Mouse (Mus musculus) megakaryocyte progenitor cell, adult 5-6 weeks (primary cell): ENCODE results near the gene Map3k19. TPM values are rescaled to one million over a fixed set of nuclear protein-coding genes. Genes with fewer than 3 reads are reported as not detected.

Source experiments
- ATAC-seq: replicated peaks from 2 replicates; pipeline ENCODE4 v1.8.0; 2016; ENCODE audit warnings: mild to moderate bottlenecking, moderate TSS enrichment, inconsistent platforms; ENCODE audit not compliant: poor library complexity
- total RNA-seq, 2 experiments: library from RNA; stranded (forward) in 1 of 2; stranded (reverse) in 1 of 2; fragments of 157-497, 149-512 nt in 1 of 2; fragments of 200-1000 nt in 1 of 2; gene quantifications; 2 replicates each; pipeline versions ENCODE4 v1.2.3 to v1.2.4; 2015 to 2017

Map3k19 gene
- total RNA-seq, 2 experiments from 2014 or later = 0.35 TPM; not detected in 1

DNA sequence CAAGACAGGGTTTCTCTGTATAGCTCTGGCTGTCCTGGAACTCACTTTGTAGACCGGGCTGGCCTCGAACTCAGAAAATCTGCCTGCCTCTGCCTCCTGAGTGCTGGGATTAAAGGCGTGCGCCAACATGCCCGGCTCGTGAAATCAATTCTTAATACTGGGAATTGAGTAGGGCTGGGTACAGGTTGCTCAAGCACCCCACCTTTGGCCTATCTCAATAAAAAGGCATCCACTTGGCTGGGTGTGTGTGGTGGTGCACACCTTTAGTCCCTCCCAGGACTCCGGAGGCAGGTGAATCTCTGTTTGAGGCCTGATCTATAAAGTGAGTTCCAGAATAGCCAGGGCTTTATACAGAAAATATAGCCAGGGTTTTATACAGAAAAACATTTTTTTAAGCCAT, 46.2 kb downstream of the Map3k19 start:
- no peak for ATAC-seq

DNA sequence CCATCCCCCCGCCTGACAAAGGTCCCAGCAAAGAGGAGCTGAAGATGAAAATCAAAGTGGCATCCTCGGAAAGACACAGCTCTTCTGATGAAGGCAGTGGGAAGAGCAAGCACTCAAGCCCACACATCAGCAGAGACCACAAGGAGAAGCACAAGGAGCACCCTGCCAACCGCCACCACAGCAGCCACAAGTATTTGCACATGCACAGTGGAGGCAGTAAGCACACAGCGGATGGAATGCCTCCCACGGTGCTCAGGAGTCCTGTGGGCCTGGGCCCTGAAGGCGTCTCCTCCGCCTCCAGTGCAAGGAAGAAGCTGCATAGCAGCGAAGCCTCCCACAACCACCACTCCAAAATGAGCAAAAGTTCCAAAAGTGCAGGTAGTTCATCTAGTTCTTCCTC, 51.9 kb downstream of the Map3k19 start:
- no peak for ATAC-seq

DNA sequence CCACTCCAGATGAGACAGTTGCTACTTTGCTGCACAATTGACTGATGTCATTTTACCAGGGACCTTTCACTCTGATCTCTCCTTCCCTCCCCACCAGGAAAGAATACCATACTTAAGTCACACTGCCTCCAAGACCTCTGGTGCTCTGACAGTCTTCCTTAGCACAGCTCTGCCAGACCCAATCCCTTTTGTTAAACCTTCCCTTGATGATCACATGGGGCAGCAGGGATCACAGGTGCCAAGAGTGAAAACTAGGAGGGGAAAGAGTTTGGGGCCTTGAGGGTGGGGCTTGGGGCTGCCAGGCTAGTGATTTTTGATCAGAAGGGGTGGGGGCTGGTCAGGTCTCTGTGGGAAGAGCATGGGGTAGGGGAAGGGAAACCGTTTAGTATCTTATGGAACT, 58.1 kb downstream of the Map3k19 start:
- no peak for ATAC-seq

DNA sequence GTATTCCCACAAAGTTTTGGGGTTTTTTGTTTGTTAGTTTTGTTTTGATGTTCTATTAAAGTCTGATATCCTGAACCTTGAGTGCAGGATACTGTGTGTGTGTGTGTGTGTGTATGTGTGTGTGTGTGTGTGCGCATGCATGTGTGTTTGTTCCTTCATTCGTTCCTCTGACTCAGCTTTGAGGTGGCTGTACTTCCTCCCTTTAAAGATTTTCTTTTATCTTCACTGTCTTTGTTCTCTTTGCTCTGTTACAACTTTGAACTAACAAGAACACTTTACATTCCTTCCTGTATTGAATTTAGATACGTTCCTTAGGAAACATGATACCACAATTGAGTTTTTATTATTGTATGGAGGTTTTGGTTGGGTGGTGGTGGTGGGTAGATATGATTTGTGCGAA, 58.5 kb downstream of the Map3k19 start:
- no peak for ATAC-seq

DNA sequence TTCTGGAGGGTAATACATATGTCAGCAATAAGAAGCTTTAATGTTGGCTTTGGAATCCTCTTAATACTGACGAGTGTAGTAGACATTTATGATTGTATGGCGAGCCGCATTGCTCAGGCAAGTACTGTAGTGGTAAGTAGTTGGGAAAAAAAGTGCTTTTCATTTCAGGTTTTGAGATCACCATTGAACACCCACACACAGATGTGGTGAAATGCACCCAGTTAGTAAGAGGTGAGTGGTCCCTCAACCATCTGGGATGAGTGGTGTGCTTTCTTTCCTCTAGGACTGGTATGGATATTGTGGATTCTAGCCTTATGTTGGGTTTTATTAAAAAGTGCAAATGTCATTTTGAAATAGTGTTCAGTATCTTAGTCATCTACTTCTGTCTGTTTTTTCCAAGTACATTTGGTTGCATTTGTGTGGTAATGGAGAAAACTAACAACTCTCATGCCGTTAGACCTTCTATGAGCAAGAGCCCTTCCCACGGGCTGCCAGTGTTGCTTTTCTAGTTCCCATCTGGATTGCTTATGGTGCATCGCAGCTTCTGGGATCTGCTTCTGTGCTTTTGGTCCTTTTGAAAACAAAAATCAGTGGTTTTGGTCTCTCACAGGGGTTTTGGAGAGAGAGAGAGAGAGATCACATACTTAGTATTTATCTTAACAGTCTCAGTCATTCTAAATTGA, 59.6 kb downstream of the Map3k19 start:
- ATAC-seq = no peak

DNA sequence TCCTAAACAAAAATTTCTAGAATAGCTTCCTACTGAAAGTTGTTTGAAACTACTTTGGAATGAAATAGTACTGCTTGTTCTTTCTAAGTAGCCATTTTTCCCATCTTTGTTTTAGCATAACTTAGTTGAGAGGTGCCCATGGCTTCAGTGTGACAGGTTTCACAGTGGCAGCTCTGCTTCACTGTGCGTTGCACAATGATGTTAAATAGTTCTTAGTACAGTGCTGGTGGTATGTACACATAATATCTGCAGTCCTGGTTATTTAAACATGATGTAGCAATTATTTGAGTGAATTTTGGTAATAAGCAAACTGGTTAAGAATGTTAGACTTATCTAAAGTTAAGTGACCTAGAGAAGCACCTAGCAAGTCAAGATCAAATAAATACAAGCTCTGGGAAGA, 61.4 kb downstream of the Map3k19 start:
- no peak for ATAC-seq

DNA sequence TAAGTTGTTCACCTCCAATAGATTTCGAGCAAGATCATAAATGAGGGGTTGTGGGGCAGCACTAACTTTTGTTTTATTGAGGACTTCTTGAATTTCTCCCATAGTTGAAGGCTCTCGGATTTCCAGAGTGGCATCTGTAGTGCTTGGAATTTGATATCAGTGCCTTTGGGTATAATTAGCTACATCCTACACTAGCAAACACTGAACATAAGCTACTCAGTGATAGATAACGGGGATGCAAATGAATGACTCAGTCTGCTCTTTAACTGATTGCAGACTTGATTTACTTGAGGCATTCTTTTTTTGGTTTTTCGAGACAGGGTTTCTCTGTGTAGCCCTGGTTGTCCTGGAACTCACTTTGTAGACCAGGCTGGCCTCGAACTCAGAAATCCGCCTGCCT, 65.9 kb downstream of the Map3k19 start:
- ATAC-seq = no peak

DNA sequence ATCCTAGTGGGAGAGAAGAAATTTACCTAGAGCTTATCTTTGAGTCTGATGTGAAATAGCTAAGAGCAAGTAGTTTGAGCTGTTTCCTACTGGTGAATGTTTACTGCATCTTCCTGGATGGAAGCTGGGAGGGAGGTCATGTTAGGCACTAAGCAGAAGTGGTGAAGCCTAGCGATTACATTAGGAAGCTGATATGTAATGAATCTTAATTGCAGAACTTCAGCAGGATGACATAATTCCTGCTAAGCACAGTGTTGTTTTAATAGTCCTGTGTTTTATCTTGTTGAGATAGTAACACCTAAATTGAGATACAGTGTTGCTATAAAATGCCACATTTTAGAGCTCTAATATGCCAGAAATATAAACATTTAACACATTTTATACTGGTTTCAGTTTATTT, 68.9 kb downstream of the Map3k19 start:
- peak; percentile 83 for ATAC-seq

DNA sequence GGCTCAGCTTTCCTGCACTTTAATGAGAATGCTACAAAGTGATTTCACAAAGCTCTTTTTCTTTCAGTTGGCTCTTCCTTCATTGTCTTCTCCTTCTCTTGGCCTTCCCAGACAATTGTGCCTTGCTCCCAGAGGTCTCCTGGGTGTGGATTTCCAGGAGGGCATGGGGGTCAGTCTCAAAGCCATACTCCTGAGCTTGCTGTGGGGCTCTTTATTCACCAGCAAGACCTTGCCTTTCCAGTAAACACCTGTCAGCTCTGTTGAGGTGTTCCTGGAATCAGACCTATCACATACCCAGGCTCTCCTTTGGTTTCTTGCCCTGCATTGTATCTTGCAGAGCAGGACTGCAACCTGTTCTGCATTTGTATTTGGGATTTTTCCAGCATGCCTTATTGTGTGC, 71.0 kb downstream of the Map3k19 start:
- ATAC-seq = no peak

DNA sequence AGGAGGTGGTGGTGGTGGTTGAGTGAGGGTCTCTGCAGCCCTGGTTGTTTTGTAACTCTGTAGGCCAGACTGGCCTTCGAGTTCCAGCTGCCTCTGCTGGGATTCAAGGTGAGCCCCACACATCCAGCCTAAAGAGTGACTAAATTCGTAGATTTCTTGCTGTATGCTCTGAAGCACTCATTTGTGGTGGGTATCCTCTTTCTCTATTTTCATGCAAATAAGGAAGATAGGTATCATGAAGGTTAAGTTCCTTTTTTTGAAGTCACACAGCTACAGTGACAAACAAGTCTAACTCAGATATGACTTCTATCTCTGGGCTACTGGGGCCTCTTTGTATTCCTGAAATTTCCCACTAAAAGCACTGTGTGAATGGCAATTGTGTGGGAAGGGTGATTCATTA, 74.0 kb downstream of the Map3k19 start:
- peak; percentile 40 for ATAC-seq

DNA sequence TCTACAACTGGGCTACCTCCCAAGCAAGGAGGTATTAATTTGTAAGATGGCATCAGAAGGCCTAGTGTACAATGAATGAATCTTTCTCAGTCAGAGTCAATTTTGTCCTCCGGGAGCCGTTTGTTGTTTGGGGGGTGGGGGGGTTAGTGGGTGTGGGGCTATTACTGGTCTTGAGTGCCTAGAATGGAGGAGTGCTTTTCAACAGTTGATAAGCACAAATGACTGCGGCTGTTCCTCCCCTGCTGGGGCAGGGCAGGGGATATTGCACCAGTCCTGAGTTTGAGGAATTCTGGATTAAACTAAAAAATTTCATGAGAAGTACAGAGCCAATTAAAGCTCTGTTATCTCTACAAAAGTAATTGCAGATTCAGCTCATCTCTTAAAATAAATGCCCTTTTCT, 74.7 kb downstream of the Map3k19 start:
- ATAC-seq = peak; percentile 40

DNA sequence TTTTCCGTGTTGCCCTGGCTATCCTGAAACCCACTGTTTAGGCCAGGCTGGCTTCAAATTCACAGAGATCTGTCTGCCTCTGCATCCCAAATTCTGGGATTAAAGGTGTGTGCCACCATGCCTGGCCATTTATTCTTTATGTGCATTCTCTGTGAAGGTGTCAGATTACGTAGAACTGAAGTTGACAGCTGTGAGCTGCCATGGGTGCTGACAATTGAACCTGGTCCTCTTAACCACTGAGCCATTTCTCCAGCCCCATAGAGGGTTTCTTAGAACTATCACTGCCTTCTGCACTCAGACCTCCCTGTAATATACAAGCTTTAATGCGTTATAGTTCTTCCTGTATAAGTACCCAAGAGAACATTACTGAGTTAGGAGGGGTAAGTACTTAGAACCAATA, 76.2 kb downstream of the Map3k19 start:
- ATAC-seq = no peak

DNA sequence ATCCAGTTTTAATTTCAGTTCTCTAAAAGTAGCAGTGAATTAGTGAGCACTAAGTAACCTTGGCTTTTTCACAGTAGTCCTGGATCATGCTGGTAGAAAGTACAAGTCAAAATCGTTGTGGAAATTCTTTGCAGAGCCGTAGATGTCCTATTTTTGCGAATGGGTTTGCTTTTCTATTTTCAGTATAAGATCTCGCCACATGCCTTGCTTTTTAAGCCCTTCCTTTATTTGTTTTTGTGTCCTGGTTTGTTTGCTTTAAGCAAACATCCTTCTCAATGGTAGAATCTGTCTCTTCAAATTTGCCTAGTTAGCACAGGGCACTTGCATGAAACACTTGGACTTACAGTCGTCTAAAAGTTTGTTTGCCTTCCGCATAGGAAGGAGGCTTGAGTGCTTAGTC, 78.6 kb downstream of the Map3k19 start:
- ATAC-seq = no peak

DNA sequence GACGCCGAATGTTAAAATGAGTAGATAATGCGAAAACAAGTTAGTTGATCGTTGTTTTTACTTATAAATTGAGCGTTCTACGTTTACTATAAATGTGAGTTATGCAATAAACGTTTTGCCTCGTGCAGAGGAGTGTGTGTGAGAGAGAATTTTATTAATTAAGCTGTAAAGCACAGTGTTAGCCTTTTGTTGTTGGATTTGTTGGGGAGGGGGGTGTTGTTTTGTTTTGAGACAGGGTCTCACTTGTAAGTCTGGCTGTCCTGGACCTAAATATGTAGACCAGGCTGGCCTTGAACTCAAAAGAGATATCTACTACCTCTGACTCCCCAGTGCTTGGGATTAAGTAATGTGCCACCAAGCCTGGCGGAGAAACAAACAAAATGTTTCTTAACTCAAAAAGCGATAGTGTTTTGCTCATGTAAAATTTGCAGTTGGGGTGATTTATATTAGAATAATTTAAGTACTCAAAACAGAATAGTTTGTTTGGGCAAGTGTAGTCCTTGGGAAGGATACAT, 79.6 kb downstream of the Map3k19 start:
- ATAC-seq = no peak

DNA sequence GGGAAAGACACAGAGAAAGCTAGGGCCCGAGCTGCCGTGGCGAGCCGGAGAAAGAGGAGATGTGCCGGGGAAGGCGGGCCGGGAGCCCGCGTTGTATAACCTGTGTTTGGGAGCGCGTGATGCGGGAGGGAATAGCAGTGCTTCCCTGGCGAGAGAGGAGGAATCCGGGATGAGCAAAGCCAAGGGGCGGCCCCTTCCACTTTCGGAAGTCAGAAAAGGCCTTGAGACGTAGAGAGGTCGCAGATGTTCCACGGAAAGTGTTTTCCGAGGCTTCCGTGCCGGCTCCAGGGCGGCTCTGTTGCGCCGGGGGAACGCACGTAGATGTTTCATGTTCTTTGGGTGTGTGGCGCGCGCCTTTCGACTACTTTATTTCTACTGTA, 80.3 kb downstream of the Map3k19 start:
- peak; percentile 6; the same call in 1 of the 2 replicates for ATAC-seq

DNA sequence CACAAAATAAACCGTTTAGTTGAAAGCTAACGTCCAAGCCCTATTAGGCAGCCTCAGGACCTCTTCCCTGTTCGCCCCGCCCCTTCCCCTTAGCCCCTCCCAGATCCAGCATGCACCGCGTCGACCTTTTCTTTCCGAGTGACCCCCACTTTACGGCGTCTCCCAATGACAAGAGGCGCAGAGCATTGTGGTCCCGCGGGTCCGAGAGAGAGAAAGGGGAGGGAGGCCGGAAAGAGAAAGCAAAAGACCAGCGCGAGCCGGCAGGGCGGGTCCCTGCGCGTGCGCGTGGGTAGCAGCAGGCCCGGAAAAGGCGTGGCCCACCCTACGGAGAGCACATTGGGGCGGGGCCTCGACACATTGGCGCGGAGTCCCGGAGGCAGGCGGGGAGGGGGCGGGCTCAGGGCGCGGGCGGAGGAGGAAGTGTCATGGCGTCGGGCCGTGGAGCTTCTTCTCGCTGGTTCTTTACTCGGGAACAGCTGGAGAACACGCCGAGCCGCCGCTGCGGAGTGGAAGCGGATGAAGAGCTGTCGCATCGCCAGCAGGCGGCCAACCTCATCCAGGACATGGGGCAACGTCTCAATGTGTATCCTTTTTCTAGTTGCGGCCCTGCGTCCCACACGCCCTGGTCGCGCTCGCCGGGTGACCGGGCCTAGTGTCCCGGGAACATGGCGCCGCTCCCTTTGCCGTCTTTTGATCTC, 80.9 kb downstream of the Map3k19 start, which contains the start of gene Ccnt2:
Gene Ccnt2, plus strand, starts transcription at position 362 of the 698 bp plus-strand sequence.
- ATAC-seq = peak; percentile 92

DNA sequence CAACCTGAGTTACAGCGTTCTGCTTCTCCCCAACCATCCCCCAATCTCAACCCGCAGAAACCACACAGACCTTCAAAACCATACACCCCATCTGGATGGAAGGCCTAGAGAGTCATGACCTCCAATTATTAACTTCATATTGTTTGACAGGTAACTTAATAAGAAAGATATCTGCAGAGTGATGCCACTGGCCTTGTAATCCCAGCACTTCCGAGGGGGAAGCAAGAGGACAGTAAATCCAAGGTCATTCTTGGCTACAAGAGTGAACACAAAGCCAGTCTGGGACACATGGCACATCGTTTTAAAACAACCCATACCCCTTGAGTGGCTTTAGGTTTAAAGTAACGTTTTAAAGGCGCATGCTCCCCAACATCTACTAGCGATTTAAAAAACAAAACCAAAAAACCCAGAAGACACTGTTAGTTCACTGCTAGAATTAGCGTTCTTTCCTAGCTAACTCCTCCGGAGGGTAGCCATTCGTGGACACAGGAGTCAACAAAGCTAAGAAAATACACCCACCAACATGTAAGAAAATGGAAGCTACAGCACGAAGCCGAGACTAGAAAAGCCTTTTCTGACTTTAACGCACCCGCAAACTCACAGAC, 81.5 kb downstream of the Map3k19 start:
- ATAC-seq = no peak

DNA sequence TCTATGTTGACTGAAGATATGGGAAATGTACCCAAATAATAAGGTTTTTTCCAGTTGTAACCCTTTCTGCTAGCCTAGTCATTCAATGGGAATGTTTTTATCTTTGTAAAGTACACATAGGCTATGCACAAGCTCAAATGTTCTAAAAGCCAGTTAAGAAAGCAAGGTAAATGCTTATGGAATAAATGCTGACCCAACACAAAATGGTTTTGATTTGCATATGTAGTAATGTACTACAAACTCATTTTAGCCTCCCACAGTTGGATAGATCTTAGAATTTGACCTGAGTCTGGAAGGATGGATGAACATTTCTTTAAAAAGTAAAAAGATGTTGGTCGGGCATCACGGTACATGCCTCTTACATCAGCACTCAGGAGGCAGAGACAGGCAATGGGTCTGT, 88.1 kb downstream of the Map3k19 start:
- no peak for ATAC-seq

DNA sequence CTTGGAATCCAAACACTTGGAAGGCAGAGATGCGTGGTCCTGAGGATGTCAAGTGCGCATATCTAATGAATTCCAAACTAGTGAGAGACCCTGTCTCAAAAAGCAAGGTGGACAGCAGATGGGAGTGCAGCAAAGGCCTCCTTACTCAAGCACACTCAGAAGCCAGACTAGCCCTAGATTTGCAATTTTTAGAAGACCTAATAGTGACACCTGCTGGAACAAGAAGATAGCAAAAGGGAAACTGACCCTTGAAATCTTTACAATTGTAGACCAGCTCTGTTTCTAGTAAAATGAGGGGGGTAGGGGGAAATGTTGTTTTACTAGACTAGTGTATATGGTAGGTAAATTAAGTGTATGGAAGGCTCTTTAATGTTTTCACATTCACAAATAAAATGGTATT, 89.4 kb downstream of the Map3k19 start:
- peak; percentile 86 for ATAC-seq
